Mouse (Mus musculus) monocyte, adult 2 months (primary cell): ENCODE results near the gene Stx19.

Experiments
- DNase-seq, 2 experiments: peaks; one replicate each; pipeline ENCODE4 v3.0.0; 2022; ENCODE audit warnings: low spot score in 2 of 2, low read depth in 1 of 2

Gene Stx19

GRCm38 (mm10) chr16:62846498-62847312 is 32.2 kb downstream of the Stx19 start, which contains the start of gene Arl13b:
Gene Arl13b, minus strand, starts transcription at chr16:62847040.
- DNase-seq, result peak; percentile 85 to 92

- DNase-seq, result no peak
Observed at GRCm38 (mm10) chr16:62852464-62853252, 38.2 kb downstream of the Stx19 start.

GRCm38 (mm10) chr16:62853611-62854126 is 39.2 kb downstream of the Stx19 start:
- no peak for DNase-seq

GRCm38 (mm10) chr16:62854191-62855068 is 40.0 kb downstream of the Stx19 start, which contains the start of gene Pros1:
Gene Pros1, plus strand, starts transcription at chr16:62854307.
- DNase-seq, result peak in 1 of 2 experiments; percentile 2

- no peak for DNase-seq
Observed at GRCm38 (mm10) chr16:62855385-62855784, 40.9 kb downstream of the Stx19 start.

GRCm38 (mm10) chr16:62856273-62856672 is 41.8 kb downstream of the Stx19 start:
- no peak for DNase-seq

- DNase-seq, result no peak
Observed at GRCm38 (mm10) chr16:62857498-62857897, 43.0 kb downstream of the Stx19 start.

GRCm38 (mm10) chr16:62858018-62858417 is 43.5 kb downstream of the Stx19 start:
- DNase-seq, result no peak

- no peak for DNase-seq
Observed at GRCm38 (mm10) chr16:62860140-62860539, 45.7 kb downstream of the Stx19 start.

GRCm38 (mm10) chr16:62861455-62861854 is 47.0 kb downstream of the Stx19 start:
- no peak for DNase-seq

- no peak for DNase-seq
Observed at GRCm38 (mm10) chr16:62872688-62873117, 58.2 kb downstream of the Stx19 start.

GRCm38 (mm10) chr16:62873180-62873579 is 58.7 kb downstream of the Stx19 start:
- no peak for DNase-seq
